Mouse (Mus musculus) A20 (cell line): ENCODE measurements at regions not wholly inside any gene's neighbourhood (a gene's known extent, or its start where the extent isn't known, plus 50 kb on each side); places are given as distances from the start of the nearest gene placed in this dataset.
A peak's percentile ranks its signal among the peaks of the same experiment; 100 is the strongest.

ENCODE experiments used
- DNase-seq: peaks from one replicate; pipeline ENCODE4 v3.0.0-alpha.2; 2011; ENCODE audit warnings: low read depth, low spot score

- DNase-seq: no peak
Observed at GRCm38 (mm10) chr3:118418981-118419380, 142.9 kb upstream of the Dpyd start.

DNA sequence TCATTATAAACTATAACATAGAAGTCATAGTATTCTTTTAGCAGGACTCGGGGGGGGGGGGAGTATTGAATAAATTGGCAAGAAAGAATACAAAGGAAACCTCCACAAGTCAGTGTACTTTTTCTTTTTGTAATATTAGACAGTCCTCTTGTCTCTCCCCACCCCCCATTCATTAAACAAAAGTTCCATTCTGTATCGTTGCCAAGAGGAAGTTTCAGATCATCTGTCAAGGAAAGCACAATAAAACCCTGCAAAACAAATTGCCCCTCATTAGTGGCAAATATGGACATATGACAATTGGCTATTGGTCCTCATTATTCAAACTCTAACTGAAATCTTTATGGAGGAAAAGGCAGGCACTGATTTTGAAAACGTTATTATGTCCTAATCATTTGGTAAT lies 140.2 kb upstream of the Dpyd start:
- no peak for DNase-seq

- no peak for DNase-seq
Observed at GRCm38 (mm10) chr3:118425748-118426147, 136.2 kb upstream of the Dpyd start.

- DNase-seq: peak; percentile 14
Observed at GRCm38 (mm10) chr3:118428523-118428922, 133.4 kb upstream of the Dpyd start.

DNA sequence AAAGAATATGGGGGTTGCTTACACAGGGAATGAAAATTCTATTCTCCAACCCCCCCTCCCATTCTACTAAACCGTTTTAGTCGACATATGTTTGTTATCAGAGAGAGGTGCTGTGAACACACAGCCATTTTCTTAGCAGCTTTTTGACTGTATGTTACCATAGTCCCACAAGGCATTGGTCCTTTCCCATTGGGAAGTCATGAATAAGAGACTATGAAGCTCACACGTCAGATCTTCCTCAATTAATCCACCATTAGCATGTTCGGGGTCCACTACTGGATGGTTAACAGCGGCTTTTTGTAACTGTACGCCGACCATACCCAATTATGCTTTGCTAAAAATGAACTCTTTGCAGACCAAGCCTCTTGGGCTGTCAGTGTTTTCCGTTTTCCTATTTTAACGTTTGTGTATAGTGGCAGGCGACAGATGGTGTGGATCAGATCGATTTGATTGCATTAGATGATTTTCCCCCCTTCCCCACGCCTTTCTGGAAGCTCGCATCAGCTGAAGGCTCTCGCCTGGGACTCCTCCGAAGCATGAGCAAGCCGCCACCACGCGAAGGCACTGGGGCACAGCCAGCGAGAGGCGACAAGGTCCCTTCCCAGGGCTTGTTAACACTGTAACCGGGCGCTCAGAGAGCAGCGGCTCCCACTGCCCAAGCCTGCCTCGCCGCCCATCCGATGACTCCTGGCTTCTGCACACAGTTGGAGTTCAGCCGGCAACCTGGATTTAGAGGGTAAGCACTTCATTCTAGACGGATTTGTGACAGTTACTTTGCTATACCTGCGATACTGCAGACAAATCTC lies 131.9 kb upstream of the Dpyd start:
- no peak for DNase-seq

- no peak for DNase-seq
Observed at GRCm38 (mm10) chr3:118430631-118430906, 131.4 kb upstream of the Dpyd start.

GRCm38 (mm10) chr3:118431031-118431723 lies 130.8 kb upstream of the Dpyd start:
- no peak for DNase-seq

DNA sequence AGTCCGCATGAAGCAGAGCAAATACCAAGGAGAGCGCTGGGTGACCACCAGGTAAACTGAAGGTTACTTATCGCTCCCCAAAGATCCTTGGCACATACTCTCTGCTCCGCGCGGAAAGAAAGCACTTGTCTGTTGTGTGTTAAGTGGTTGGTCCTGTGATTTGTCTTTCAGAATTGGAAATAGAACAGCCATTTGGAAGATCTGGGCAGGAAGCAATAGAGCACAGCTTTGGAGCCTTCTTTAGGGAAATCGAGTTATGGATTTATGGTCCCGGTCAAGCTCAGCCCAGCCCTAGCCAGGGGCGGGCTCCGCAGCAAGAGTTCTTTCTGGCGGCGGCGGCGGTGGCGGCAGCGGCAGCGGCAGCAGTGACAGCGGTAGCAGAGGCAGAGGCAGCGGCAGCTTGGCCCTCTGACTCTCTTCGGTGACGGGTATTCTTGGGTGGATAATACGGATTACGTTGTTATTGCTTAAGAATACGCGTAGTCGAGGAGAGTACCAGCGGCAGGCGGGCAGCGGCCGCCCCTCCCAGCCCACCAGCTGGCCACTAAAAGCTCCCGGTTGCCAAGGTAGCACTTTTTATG lies 128.4 kb upstream of the Dpyd start:
- DNase-seq: no peak

- DNase-seq: no peak
Observed at GRCm38 (mm10) chr3:118434311-118434710, 127.6 kb upstream of the Dpyd start.

DNA sequence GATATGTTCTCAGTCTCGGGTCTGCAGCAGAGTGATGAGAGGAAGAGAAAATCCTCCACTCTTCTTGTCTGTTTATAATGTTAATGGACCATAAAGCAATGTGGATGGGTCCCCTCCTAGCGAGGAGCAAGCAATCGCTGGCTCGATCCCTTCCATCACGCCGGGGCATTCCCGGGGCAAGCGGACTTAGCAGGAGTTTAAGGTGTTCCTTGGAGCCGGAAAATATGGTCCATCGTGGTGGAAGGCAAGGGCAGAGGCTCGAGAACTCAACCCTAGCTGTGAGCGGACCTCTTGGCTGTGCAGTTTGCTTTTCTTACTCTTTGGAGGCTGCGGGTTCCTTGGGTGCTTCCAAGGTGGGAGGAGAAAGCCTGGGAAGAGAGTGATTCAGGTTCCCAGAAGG lies 127.1 kb upstream of the Dpyd start:
- no peak for DNase-seq

GRCm38 (mm10) chr3:118435248-118435647 lies 126.7 kb upstream of the Dpyd start:
- DNase-seq: no peak

- no peak for DNase-seq
Observed at GRCm38 (mm10) chr3:118443742-118444332, 118.1 kb upstream of the Dpyd start.

DNA sequence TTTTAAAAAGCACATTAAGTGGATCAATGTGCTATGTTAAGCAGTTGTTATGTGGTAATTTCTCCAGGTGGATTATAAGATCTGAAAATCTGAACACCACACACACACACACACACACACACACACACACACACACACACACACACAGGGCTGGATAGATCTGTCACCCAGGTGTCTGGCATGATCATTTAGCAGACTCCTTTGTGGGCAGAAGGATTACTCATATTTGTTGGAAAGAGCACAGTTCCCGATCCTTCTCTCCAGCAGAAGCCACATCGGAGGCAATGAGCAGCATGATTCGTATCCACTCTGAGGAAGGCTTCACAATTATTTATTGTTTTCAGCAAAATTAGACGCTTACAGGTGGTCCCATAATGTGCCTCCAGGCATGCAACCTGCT lies 116.6 kb upstream of the Dpyd start:
- DNase-seq: no peak

DNA sequence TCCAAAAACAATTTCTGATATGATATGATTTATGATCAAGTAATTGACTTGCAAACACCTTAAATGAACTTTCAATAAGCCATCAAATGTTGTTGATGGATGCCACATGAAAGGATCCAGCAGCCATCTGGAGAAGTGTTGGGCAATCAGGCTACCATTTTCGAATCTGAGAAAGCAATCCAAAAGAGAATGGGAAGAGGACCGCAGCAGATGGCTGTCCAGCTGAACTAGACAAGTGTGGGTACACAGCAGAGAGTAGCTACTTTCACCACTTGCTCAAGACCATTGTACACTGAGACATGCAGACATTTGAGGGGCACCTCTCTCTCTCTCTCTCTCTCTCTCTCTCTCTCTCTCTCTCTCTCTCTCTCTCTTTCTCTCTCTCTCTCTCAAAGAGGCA lies 102.3 kb upstream of the Dpyd start:
- DNase-seq: no peak

- no peak for DNase-seq
Observed at GRCm38 (mm10) chr3:118465611-118466010, 96.3 kb upstream of the Dpyd start.

GRCm38 (mm10) chr3:118472215-118472799 lies 89.6 kb upstream of the Dpyd start:
- DNase-seq: no peak

GRCm38 (mm10) chr3:118478065-118478464 lies 83.9 kb upstream of the Dpyd start:
- DNase-seq: no peak

- DNase-seq: no peak
Observed at GRCm38 (mm10) chr3:118480515-118481248, 81.2 kb upstream of the Dpyd start.

GRCm38 (mm10) chr3:118485966-118486365 lies 76.0 kb upstream of the Dpyd start:
- no peak for DNase-seq

GRCm38 (mm10) chr3:118487408-118487807 lies 74.5 kb upstream of the Dpyd start:
- no peak for DNase-seq

DNA sequence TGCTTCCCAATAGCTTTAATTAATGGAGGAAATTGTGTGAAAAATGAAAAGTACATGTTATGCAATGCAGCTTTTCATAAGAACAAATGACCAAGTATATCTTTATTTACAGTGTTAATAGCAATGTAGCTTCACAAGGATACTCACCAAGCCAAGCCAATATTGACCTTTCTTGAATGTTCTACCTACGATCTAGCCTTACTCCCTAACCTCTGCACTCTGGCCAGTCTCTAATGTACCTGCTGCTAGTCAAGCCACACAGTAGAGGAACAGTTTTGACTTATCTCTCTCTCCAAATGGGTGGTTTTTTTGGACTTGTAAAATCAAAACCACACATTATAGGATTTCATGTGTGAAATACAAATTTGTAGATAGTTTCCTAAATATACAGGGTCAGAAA lies 70.8 kb upstream of the Dpyd start:
- no peak for DNase-seq

DNA sequence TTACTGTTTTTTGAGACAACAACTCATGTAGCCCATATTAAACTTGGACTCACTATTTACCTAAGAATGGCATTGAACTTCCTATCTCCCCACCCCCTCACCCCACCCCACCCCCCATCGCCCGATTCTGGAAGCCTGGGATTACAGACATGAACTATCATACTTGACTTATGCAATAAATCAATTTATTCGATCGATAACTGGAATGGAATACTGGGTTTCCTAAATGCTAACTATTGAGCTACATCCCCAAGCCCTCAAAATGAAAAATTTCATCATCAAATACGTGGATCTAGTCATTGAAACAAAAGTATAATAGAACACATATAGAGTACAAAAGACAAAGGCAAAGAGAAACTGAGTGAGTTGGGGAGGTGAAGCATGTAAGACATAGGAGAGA lies 70.1 kb upstream of the Dpyd start:
- DNase-seq: no peak
